Mouse (Mus musculus): Measurements from ENCODE around the gene Hist1h3b. TPM values are rescaled to one million over a fixed set of nuclear protein-coding genes. Genes with fewer than 3 reads are reported as not detected.

Hist1h3b gene
- total and polyA plus RNA-seq, 3 experiments: 2.5 to 32.1 (median 25.0) TPM

- peak; percentile 52 for DNase-seq
Observed at GRCm38 (mm10) chr13:23772561-23773313, 20.7 kb downstream of the Hist1h3b start.

- no peak for DNase-seq
Observed at GRCm38 (mm10) chr13:23778339-23778738, 26.3 kb downstream of the Hist1h3b start.

- no peak for DNase-seq
Observed at GRCm38 (mm10) chr13:23779025-23779424, 27.0 kb downstream of the Hist1h3b start.

- DNase-seq: peak; percentile 41
Observed at GRCm38 (mm10) chr13:23792520-23792919, 40.5 kb downstream of the Hist1h3b start.

- DNase-seq: no peak
Observed at GRCm38 (mm10) chr13:23799405-23799804, 47.3 kb downstream of the Hist1h3b start.

Small RNA genes within 50 kb of the gene (microRNA-seq; reads per million reads assigned to microRNA genes)
- 0 reads per million in 2 experiments for gene Gm44314
- gene Gm44484: 0 reads per million in 2 experiments

Other genes with a start within 250 kb of the Hist1h3b start
Only the 30 nearest of the 37 such genes appear.
- 1 to 10 TPM; 2.4 to 3.4 TPM for gene Hist1h1d, start 199.0 kb upstream of the Hist1h3b start, total RNA-seq (2021)
- not detected in 2 replicates for gene Hist1h1d, start 199.0 kb upstream of the Hist1h3b start, polyA plus RNA-seq (2012; rRNA removed)
- gene Hist1h3e, start 189.9 kb upstream of the Hist1h3b start, total RNA-seq (2021): 10 to 100 TPM; 41.4 to 51.2 TPM
- 12.8 and 14.0 TPM in 2 replicates for gene Hist1h3e, start 189.9 kb upstream of the Hist1h3b start, polyA plus RNA-seq (2012; rRNA removed)
- 1 to 10 TPM; 2.7 to 4.9 TPM for gene Hist1h2ae, start 181.0 kb upstream of the Hist1h3b start, total RNA-seq (2021)
- gene Hist1h2ae, start 181.0 kb upstream of the Hist1h3b start, polyA plus RNA-seq (2012; rRNA removed): 0.90 and 3.7 TPM in 2 replicates
- gene Hist1h2bg, start 180.9 kb upstream of the Hist1h3b start, total RNA-seq (2021): 10 to 100 TPM; 41.1 to 60.2 TPM
- 25.3 and 27.0 TPM in 2 replicates for gene Hist1h2bg, start 180.9 kb upstream of the Hist1h3b start, polyA plus RNA-seq (2012; rRNA removed)
- 10 to 100 TPM; 17.9 to 21.6 TPM for gene Hist1h2bf, start 178.1 kb upstream of the Hist1h3b start, total RNA-seq (2021)
- gene Hist1h2bf, start 178.1 kb upstream of the Hist1h3b start, polyA plus RNA-seq (2012; rRNA removed): 0.80 and 5.5 TPM in 2 replicates
- 1 to 10 TPM; 2.9 to 6.4 TPM for gene Hist1h2ad, start 177.9 kb upstream of the Hist1h3b start, total RNA-seq (2021)
- 2.5 and 3.2 TPM in 2 replicates for gene Hist1h2ad, start 177.9 kb upstream of the Hist1h3b start, polyA plus RNA-seq (2012; rRNA removed)
- 1 to 10 TPM; 3.7 to 6.5 TPM for gene Hist1h3d, start 176.5 kb upstream of the Hist1h3b start, total RNA-seq (2021)
- gene Hist1h3d, start 176.5 kb upstream of the Hist1h3b start, polyA plus RNA-seq (2012; rRNA removed): 3.7 TPM in 2 replicates
- gene Hist1h4d, start 170.7 kb upstream of the Hist1h3b start, total RNA-seq (2021): 100 to 1,000 TPM; 118 to 129 TPM
- 2.6 and 2.7 TPM in 2 replicates for gene Hist1h4d, start 170.7 kb upstream of the Hist1h3b start, polyA plus RNA-seq (2012; rRNA removed)
- gene Hist1h2be, start 131.1 kb upstream of the Hist1h3b start, total RNA-seq (2021): 10 to 100 TPM; 11.3 to 14.8 TPM
- 1.7 and 2.0 TPM in 2 replicates for gene Hist1h2be, start 131.1 kb upstream of the Hist1h3b start, polyA plus RNA-seq (2012; rRNA removed)
- gene Hist1h1e, start 129.7 kb upstream of the Hist1h3b start, total RNA-seq (2021): 10 to 100 TPM; 44.2 to 71.4 TPM
- 1.0 and 1.2 TPM in 2 replicates for gene Hist1h1e, start 129.7 kb upstream of the Hist1h3b start, polyA plus RNA-seq (2012; rRNA removed)
- gene Hist1h2ac, start 68.3 kb upstream of the Hist1h3b start, total RNA-seq (2021): 1 to 10 TPM; 2.0 to 2.5 TPM
- gene Hist1h2ac, start 68.3 kb upstream of the Hist1h3b start, polyA plus RNA-seq (2012; rRNA removed): 0.34 and 0.87 TPM in 2 replicates
- 100 to 1,000 TPM; 143 to 210 TPM for gene Hist1h2bc, start 68.1 kb upstream of the Hist1h3b start, total RNA-seq (2021)
- 308 and 343 TPM in 2 replicates for gene Hist1h2bc, start 68.1 kb upstream of the Hist1h3b start, polyA plus RNA-seq (2012; rRNA removed)
- gene Hist1h1t, start 56.5 kb upstream of the Hist1h3b start, total RNA-seq (2021): not detected
- not detected in 2 replicates for gene Hist1h1t, start 56.5 kb upstream of the Hist1h3b start, polyA plus RNA-seq (2012; rRNA removed)
- 10 to 100 TPM; 70.2 to 84.7 TPM for gene Hist1h4c, start 53.8 kb upstream of the Hist1h3b start, total RNA-seq (2021)
- gene Hist1h4c, start 53.8 kb upstream of the Hist1h3b start, polyA plus RNA-seq (2012; rRNA removed): 1.7 and 2.8 TPM in 2 replicates
- 10 to 100 TPM; 22.3 to 33.0 TPM for gene Hfe, start 41.4 kb upstream of the Hist1h3b start, total RNA-seq (2021)
- gene Hfe, start 41.4 kb upstream of the Hist1h3b start, polyA plus RNA-seq (2012; rRNA removed): 27.9 and 30.3 TPM in 2 replicates
- 100 to 1,000 TPM; 168 to 270 TPM for gene Hist1h1c, start 13.5 kb upstream of the Hist1h3b start, total RNA-seq (2021)
- 32.9 and 41.2 TPM in 2 replicates for gene Hist1h1c, start 13.5 kb upstream of the Hist1h3b start, polyA plus RNA-seq (2012; rRNA removed)
- 10 to 100 TPM in 1 of 2 experiments, 1 to 10 TPM in 1; 4.6 to 14.7 TPM for gene Hist1h3c, start 6.7 kb upstream of the Hist1h3b start, total RNA-seq (2021)
- 4.9 and 6.7 TPM in 2 replicates for gene Hist1h3c, start 6.7 kb upstream of the Hist1h3b start, polyA plus RNA-seq (2012; rRNA removed)
- gene Hist1h2bb, start 5.5 kb upstream of the Hist1h3b start, total RNA-seq (2021): 10 to 100 TPM; 17.1 TPM
- gene Hist1h2bb, start 5.5 kb upstream of the Hist1h3b start, polyA plus RNA-seq (2012; rRNA removed): 4.2 and 5.6 TPM in 2 replicates
- 10 to 100 TPM; 25.7 to 26.0 TPM for gene Hist1h2ab, start 1.1 kb upstream of the Hist1h3b start, total RNA-seq (2021)
- gene Hist1h2ab, start 1.1 kb upstream of the Hist1h3b start, polyA plus RNA-seq (2012; rRNA removed): 1.6 and 4.1 TPM in 2 replicates
- gene Hist1h4b, start 4.7 kb downstream of the Hist1h3b start, total RNA-seq (2021): 10 to 100 TPM; 64.3 to 65.2 TPM
- 2.4 and 3.9 TPM in 2 replicates for gene Hist1h4b, start 4.7 kb downstream of the Hist1h3b start, polyA plus RNA-seq (2012; rRNA removed)
- 10 to 100 TPM; 21.1 to 26.3 TPM for gene Hist1h4a, start 9.0 kb downstream of the Hist1h3b start, total RNA-seq (2021)
- 0.36 and 2.1 TPM in 2 replicates for gene Hist1h4a, start 9.0 kb downstream of the Hist1h3b start, polyA plus RNA-seq (2012; rRNA removed)
- gene Hist1h3a, start 10.1 kb downstream of the Hist1h3b start, total RNA-seq (2021): 10 to 100 TPM; 32.5 to 35.7 TPM
- 4.2 and 6.6 TPM in 2 replicates for gene Hist1h3a, start 10.1 kb downstream of the Hist1h3b start, polyA plus RNA-seq (2012; rRNA removed)
- 10 to 100 TPM; 11.0 to 19.6 TPM for gene Hist1h1a, start 11.4 kb downstream of the Hist1h3b start, total RNA-seq (2021)
- gene Hist1h1a, start 11.4 kb downstream of the Hist1h3b start, polyA plus RNA-seq (2012; rRNA removed): 0.21 and 0.25 TPM in 2 replicates
- gene Trim38, start 17.6 kb downstream of the Hist1h3b start, total RNA-seq (2021): under 1 TPM in 1 of 2 experiments, not detected in 1; 0.43 TPM
- gene Trim38, start 17.6 kb downstream of the Hist1h3b start, polyA plus RNA-seq (2012; rRNA removed): not detected in 2 replicates
- gene Slc17a2, start 54.7 kb downstream of the Hist1h3b start, total RNA-seq (2021): under 1 TPM in 1 of 2 experiments, not detected in 1; 0.20 TPM
- 0.07 TPM in 1 of 2 replicates, not detected in the other for gene Slc17a2, start 54.7 kb downstream of the Hist1h3b start, polyA plus RNA-seq (2012; rRNA removed)
- 1 to 10 TPM in 1 of 2 experiments, under 1 TPM in 1; 0.35 to 1.6 TPM for gene Slc17a3, start 87.2 kb downstream of the Hist1h3b start, total RNA-seq (2021)
- gene Slc17a3, start 87.2 kb downstream of the Hist1h3b start, polyA plus RNA-seq (2012; rRNA removed): 0.20 TPM in 1 of 2 replicates, not detected in the other
- under 1 TPM in 1 of 2 experiments, not detected in 1; 0.24 TPM for gene Slc17a1, start 115.5 kb downstream of the Hist1h3b start, total RNA-seq (2021)
- not detected in 2 replicates for gene Slc17a1, start 115.5 kb downstream of the Hist1h3b start, polyA plus RNA-seq (2012; rRNA removed)
- gene Slc17a4, start 162.7 kb downstream of the Hist1h3b start, total RNA-seq (2021): under 1 TPM; 0.14 to 0.43 TPM
- gene Slc17a4, start 162.7 kb downstream of the Hist1h3b start, polyA plus RNA-seq (2012; rRNA removed): 0.08 and 0.15 TPM in 2 replicates
- gene Hist1h2ba, start 181.9 kb downstream of the Hist1h3b start, total RNA-seq (2021): not detected
- not detected in 2 replicates for gene Hist1h2ba, start 181.9 kb downstream of the Hist1h3b start, polyA plus RNA-seq (2012; rRNA removed)
- not detected for gene Hist1h2aa, start 182.2 kb downstream of the Hist1h3b start, total RNA-seq (2021)
- not detected in 2 replicates for gene Hist1h2aa, start 182.2 kb downstream of the Hist1h3b start, polyA plus RNA-seq (2012; rRNA removed)